Mouse (Mus musculus): ENCODE data around the gene Nub1. TPM values are rescaled to one million over a fixed set of nuclear protein-coding genes. Genes with fewer than 3 reads are reported as not detected.

The Nub1 gene
- polyA plus RNA-seq, 1 experiment from 2014 or later = 45.0 TPM

GRCm38 (mm10) chr5:24739141-24739753 is 53.9 kb downstream of the Nub1 start:
- Histone ChIP-seq H3K9ac (ENCODE audit: low read depth, low read length) (0 out of 2 replicates have a peak overlapping the region, but pooled peaks have one; percentile 18), H3K4me2 (replicated peaks; ENCODE audit: low read depth, low read length) (peak overlapping the region; percentile 12; the same call in 1 of the 2 replicates), H3K36me3 (ENCODE audit: control insufficient read depth, insufficient read depth, low read length) (no peaks in the 10 kb centered on the region), H3K4me3 (ENCODE audit: low read length) (no peak overlapping the region), H3K9me3 (ENCODE audit: control insufficient read depth, low read length) (no peaks in the 10 kb centered on the region), H3K27ac (ENCODE audit: low read depth, low read length) (peak overlapping the region; percentile 85), H3K27me3 (ENCODE audit: control insufficient read depth, insufficient read depth, low read length) (no peaks in the 10 kb centered on the region), H3K4me1 (ENCODE audit: control insufficient read depth, insufficient read depth, low read length) (0 out of 2 replicates have a peak, but pooled peaks cover 6% of the 10 kb centered on the region)
- ATAC-seq (ENCODE audit: low FRiP score, low TSS enrichment) = peak; percentile 59; the same call in 1 of the 2 replicates
- 55% methylated on average over 15 of the region's 15 CpGs for WGBS

GRCm38 (mm10) chr5:24741172-24741885 is 56.0 kb downstream of the Nub1 start:
- H3K36me3 ChIP-seq (ENCODE audit: control insufficient read depth, insufficient read depth, low read length) = no peaks in the 10 kb centered on the region
- no peak overlapping the region for H3K4me3 ChIP-seq (ENCODE audit: low read length)
- H3K9ac ChIP-seq (ENCODE audit: low read depth, low read length) = no peak overlapping the region
- 0 out of 2 replicates have a peak, but pooled peaks cover 6% of the 10 kb centered on the region for H3K4me1 ChIP-seq (ENCODE audit: control insufficient read depth, insufficient read depth, low read length)
- no peaks in the 10 kb centered on the region for H3K27me3 ChIP-seq (ENCODE audit: control insufficient read depth, insufficient read depth, low read length)
- H3K27ac ChIP-seq (ENCODE audit: low read depth, low read length) = no peak overlapping the region
- WGBS = 64% methylated on average over 15 of the region's 15 CpGs
- ATAC-seq (ENCODE audit: low FRiP score, low TSS enrichment) = no peak
- no peaks in the 10 kb centered on the region for H3K9me3 ChIP-seq (ENCODE audit: control insufficient read depth, low read length)
- no peak overlapping the region for H3K4me2 ChIP-seq (replicated peaks; ENCODE audit: low read depth, low read length)

- Histone ChIP-seq H3K9ac (ENCODE audit: low read depth, low read length) (no peak overlapping the region), H3K4me3 (ENCODE audit: low read length) (no peak overlapping the region), H3K4me2 (replicated peaks; ENCODE audit: low read depth, low read length) (no peak overlapping the region), H3K4me1 (ENCODE audit: control insufficient read depth, insufficient read depth, low read length) (peaks cover 15% of the 10 kb centered on the region), H3K27me3 (ENCODE audit: control insufficient read depth, insufficient read depth, low read length) (no peaks in the 10 kb centered on the region), H3K36me3 (ENCODE audit: control insufficient read depth, insufficient read depth, low read length) (no peaks in the 10 kb centered on the region), H3K9me3 (ENCODE audit: control insufficient read depth, low read length) (no peaks in the 10 kb centered on the region), H3K27ac (ENCODE audit: low read depth, low read length) (no peak overlapping the region)
- 90% methylated on average over 10 of the region's 10 CpGs for WGBS
- ATAC-seq (ENCODE audit: low FRiP score, low TSS enrichment) = no peak
Observed at GRCm38 (mm10) chr5:24743956-24744355, 58.6 kb downstream of the Nub1 start.

- Histone ChIP-seq H3K9ac (ENCODE audit: low read depth, low read length) (no peak overlapping the region), H3K4me3 (ENCODE audit: low read length) (no peak overlapping the region), H3K27ac (ENCODE audit: low read depth, low read length) (peak overlapping the region; percentile 63; the same call in 1 of the 2 replicates), H3K4me2 (replicated peaks; ENCODE audit: low read depth, low read length) (no peak overlapping the region), H3K36me3 (ENCODE audit: control insufficient read depth, insufficient read depth, low read length) (no peaks in the 10 kb centered on the region), H3K4me1 (ENCODE audit: control insufficient read depth, insufficient read depth, low read length) (peaks cover 35% of the 10 kb centered on the region), H3K9me3 (ENCODE audit: control insufficient read depth, low read length) (no peaks in the 10 kb centered on the region), H3K27me3 (ENCODE audit: control insufficient read depth, insufficient read depth, low read length) (no peaks in the 10 kb centered on the region)
- no peak for ATAC-seq (ENCODE audit: low FRiP score, low TSS enrichment)
- WGBS = 9% methylated on average over 6 of the region's 6 CpGs
Observed at GRCm38 (mm10) chr5:24747533-24747932, 62.2 kb downstream of the Nub1 start.

- 58% methylated on average over 5 of the region's 5 CpGs for WGBS
- Histone ChIP-seq H3K4me3 (ENCODE audit: low read length) (peak overlapping the region; percentile 38), H3K4me1 (ENCODE audit: control insufficient read depth, insufficient read depth, low read length) (peaks cover 41% of the 10 kb centered on the region), H3K36me3 (ENCODE audit: control insufficient read depth, insufficient read depth, low read length) (no peaks in the 10 kb centered on the region), H3K4me2 (replicated peaks; ENCODE audit: low read depth, low read length) (peak overlapping the region; percentile 49), H3K27me3 (ENCODE audit: control insufficient read depth, insufficient read depth, low read length) (no peaks in the 10 kb centered on the region), H3K27ac (ENCODE audit: low read depth, low read length) (peak overlapping the region; percentile 82), H3K9ac (ENCODE audit: low read depth, low read length) (no peak overlapping the region), H3K9me3 (ENCODE audit: control insufficient read depth, low read length) (no peaks in the 10 kb centered on the region)
- no peak for ATAC-seq (ENCODE audit: low FRiP score, low TSS enrichment)
Observed at GRCm38 (mm10) chr5:24749731-24750130, 64.4 kb downstream of the Nub1 start.

GRCm38 (mm10) chr5:24750321-24751304 is 65.3 kb downstream of the Nub1 start:
- Histone ChIP-seq H3K4me1 (ENCODE audit: control insufficient read depth, insufficient read depth, low read length) (peaks cover 44% of the 10 kb centered on the region), H3K4me2 (replicated peaks; ENCODE audit: low read depth, low read length) (peak overlapping the region; percentile 49), H3K9me3 (ENCODE audit: control insufficient read depth, low read length) (no peaks in the 10 kb centered on the region), H3K36me3 (ENCODE audit: control insufficient read depth, insufficient read depth, low read length) (no peaks in the 10 kb centered on the region), H3K9ac (ENCODE audit: low read depth, low read length) (peak overlapping the region; percentile 71), H3K4me3 (ENCODE audit: low read length) (peak overlapping the region; percentile 38), H3K27me3 (ENCODE audit: control insufficient read depth, insufficient read depth, low read length) (no peaks in the 10 kb centered on the region), H3K27ac (ENCODE audit: low read depth, low read length) (peak overlapping the region; percentile 98)
- 2% methylated on average over 55 of the region's 59 CpGs for WGBS
- peak; percentile 71 for ATAC-seq (ENCODE audit: low FRiP score, low TSS enrichment)

GRCm38 (mm10) chr5:24751305-24752174 is 66.2 kb downstream of the Nub1 start:
- Histone ChIP-seq H3K27me3 (ENCODE audit: control insufficient read depth, insufficient read depth, low read length) (no peaks in the 10 kb centered on the region), H3K4me1 (ENCODE audit: control insufficient read depth, insufficient read depth, low read length) (peaks cover 44% of the 10 kb centered on the region), H3K36me3 (ENCODE audit: control insufficient read depth, insufficient read depth, low read length) (no peaks in the 10 kb centered on the region), H3K27ac (ENCODE audit: low read depth, low read length) (peak overlapping the region; percentile 98), H3K9ac (ENCODE audit: low read depth, low read length) (peak overlapping the region; percentile 71), H3K4me2 (replicated peaks; ENCODE audit: low read depth, low read length) (peak overlapping the region; percentile 49), H3K4me3 (ENCODE audit: low read length) (peak overlapping the region; percentile 38), H3K9me3 (ENCODE audit: control insufficient read depth, low read length) (no peaks in the 10 kb centered on the region)
- 3% methylated on average over 25 of the region's 25 CpGs for WGBS
- ATAC-seq (ENCODE audit: low FRiP score, low TSS enrichment) = peak; percentile 77

- Histone ChIP-seq H3K9me3 (ENCODE audit: control insufficient read depth, low read length) (no peaks in the 10 kb centered on the region), H3K36me3 (ENCODE audit: control insufficient read depth, insufficient read depth, low read length) (no peaks in the 10 kb centered on the region), H3K9ac (ENCODE audit: low read depth, low read length) (no peak overlapping the region), H3K27ac (ENCODE audit: low read depth, low read length) (peak overlapping the region; percentile 98), H3K4me2 (replicated peaks; ENCODE audit: low read depth, low read length) (peak overlapping the region; percentile 49), H3K27me3 (ENCODE audit: control insufficient read depth, insufficient read depth, low read length) (no peaks in the 10 kb centered on the region), H3K4me1 (ENCODE audit: control insufficient read depth, insufficient read depth, low read length) (peaks cover 41% of the 10 kb centered on the region), H3K4me3 (ENCODE audit: low read length) (peak overlapping the region; percentile 38)
- WGBS = 0% methylated on average over 2 of the region's 2 CpGs
- no peak for ATAC-seq (ENCODE audit: low FRiP score, low TSS enrichment)
Observed at GRCm38 (mm10) chr5:24752175-24752498, 66.8 kb downstream of the Nub1 start.
